Mouse (Mus musculus) olfactory bulb, adult 2 months (tissue): ENCODE data around the gene Rad51b.

Source experiments
- CTCF ChIP-seq: fragments of 200-500 bp; IDR thresholded peaks from 2 replicates; pipeline ENCODE4 v1.5.1; 2012; ENCODE audit warnings: low read depth, mild to moderate bottlenecking, low read length, moderate library complexity; ENCODE audit not compliant: insufficient read depth
- POLR2A ChIP-seq: fragments of 200-500 bp; IDR thresholded peaks from 2 replicates; pipeline ENCODE4 v1.6.1; 2012; ENCODE audit warnings: mild to moderate bottlenecking, low read depth, low read length, moderate library complexity; ENCODE audit not compliant: insufficient read depth

GRCm38 (mm10) chr12:79683350-79683749 lies 386.3 kb downstream of the Rad51b start:
- TF ChIP-seq CTCF = no peak
- TF ChIP-seq POLR2A = no peak
